Mouse (Mus musculus) right cerebral cortex, postnatal 10 days (tissue): ENCODE data around the gene Gbp9.
"Not testable (repeated sequence)": the region's sequence is repeated elsewhere in the genome, so short reads cannot be mapped to it uniquely, and the experiment has no call there.

Source experiments
- DNase-seq, 2 experiments: peaks; one replicate each; pipeline ENCODE4 v3.0.0; 2021; ENCODE audit warnings: low spot score in 2 of 2

Gene Gbp9

GRCm38 (mm10) chr5:105060224-105060623, 79.1 kb downstream of the Gbp9 start:
- no peak for DNase-seq

GRCm38 (mm10) chr5:105055279-105055678, 84.1 kb downstream of the Gbp9 start:
- no peak for DNase-seq

- DNase-seq: not testable (repeated sequence)
These were observed 85.7 kb downstream of the Gbp9 start for GRCm38 (mm10) chr5:105053471-105054169.

GRCm38 (mm10) chr5:105032362-105032761, 107.0 kb downstream of the Gbp9 start:
- DNase-seq: no peak
